Mouse (Mus musculus) heart, embryonic 10.5 days (tissue): ENCODE data around the gene Ceacam1. TPM values are rescaled to one million over a fixed set of nuclear protein-coding genes. Genes with fewer than 3 reads are reported as not detected.
"Not testable (repeated sequence)": the region's sequence is repeated elsewhere in the genome, so short reads cannot be mapped to it uniquely, and the experiment has no call there.

Source experiments
- DNase-seq: peaks from one replicate; pipeline ENCODE4 v3.0.0-alpha.2; 2017; ENCODE audit warnings: low spot score
- H3K27ac ChIP-seq: fragments of 300-500 bp; sonication (generic); 2 replicates; pipeline ENCODE4 v1.5.1; 2016; ENCODE audit warnings: mild to moderate bottlenecking
- H3K27me3 ChIP-seq: fragments of 300-500 bp; sonication (generic); 2 replicates; pipeline ENCODE4 v1.6.1; 2016; ENCODE audit warnings: mild to moderate bottlenecking; ENCODE audit not compliant: poor library complexity, insufficient read depth, severe bottlenecking
- H3K36me3 ChIP-seq: fragments of 300-500 bp; sonication (generic); 2 replicates; pipeline ENCODE4 v1.6.1; 2016; ENCODE audit warnings: mild to moderate bottlenecking, moderate library complexity
- H3K4me1 ChIP-seq: fragments of 300-500 bp; sonication (generic); 2 replicates; pipeline ENCODE4 v1.6.1; 2016; ENCODE audit warnings: mild to moderate bottlenecking
- H3K4me3 ChIP-seq: fragments of 300-500 bp; sonication (generic); 2 replicates; pipeline ENCODE4 v1.5.1; 2016; ENCODE audit warnings: mild to moderate bottlenecking, moderate library complexity
- H3K9me3 ChIP-seq: fragments of 300-500 bp; sonication (generic); 2 replicates; pipeline ENCODE4 v1.6.1; 2016; ENCODE audit warnings: mild to moderate bottlenecking, moderate library complexity
- WGBS: fragments of 180-500 bp; shearing (Covaris S2); methylation state at CpG from one replicate; pipeline ENCODE4 v1.1.7; 2016; 5-methylcytosine and 5-hydroxymethylcytosine counted together
- polyA plus RNA-seq: library from polyadenylated mRNA; unstranded; fragments of >200 nt; fragmentation: Nextera tagmentation; extraction: Ambion mirVana; gene quantifications from 2 replicates; pipeline ENCODE4 v1.2.1, GENCODE M21; 2016

The Ceacam1 gene
- 1.3 and 1.6 TPM in 2 replicates for polyA plus RNA-seq

DNA sequence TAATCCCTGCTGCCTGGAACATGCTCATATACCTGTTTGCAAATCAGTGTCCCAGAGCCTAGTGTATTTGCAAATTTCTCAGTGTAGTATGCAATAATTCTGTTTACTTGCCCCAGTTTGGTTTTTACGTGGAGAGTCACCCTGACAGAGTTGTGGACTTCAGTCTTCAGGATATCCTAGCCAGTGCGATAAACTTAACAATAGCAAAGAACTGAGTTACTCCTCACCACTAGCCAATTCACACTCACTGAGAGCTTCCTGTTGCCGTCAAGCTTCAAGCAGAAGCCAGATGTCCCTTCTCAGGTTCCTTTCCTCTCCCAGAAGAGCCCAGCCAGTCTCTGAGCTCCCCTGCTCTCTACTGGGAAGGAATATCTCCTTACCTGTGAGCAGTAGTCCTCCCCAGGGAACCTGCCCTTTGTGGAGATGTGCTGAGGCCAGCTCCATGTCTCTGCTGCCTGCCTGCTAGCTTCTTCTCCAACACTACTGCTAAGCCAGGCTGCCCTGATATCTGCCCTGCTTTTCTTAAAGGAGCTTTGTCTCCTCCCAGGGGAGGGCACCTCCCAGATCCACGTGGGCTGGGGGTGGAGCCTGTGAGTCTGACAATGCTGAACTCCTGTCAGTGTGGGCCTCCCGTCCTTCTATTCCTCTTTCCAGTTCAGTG is at the start of gene Ceacam1:
Gene Ceacam1 (minus strand): TSS at position 513 of the 661 bp plus-strand sequence.
- not testable (repeated sequence) for H3K27ac ChIP-seq, DNase-seq, H3K4me3 ChIP-seq, H3K9me3 ChIP-seq, H3K27me3 ChIP-seq, H3K36me3 ChIP-seq, H3K4me1 ChIP-seq
- 19% methylated on average over 5 of the region's 5 CpGs for WGBS

DNA sequence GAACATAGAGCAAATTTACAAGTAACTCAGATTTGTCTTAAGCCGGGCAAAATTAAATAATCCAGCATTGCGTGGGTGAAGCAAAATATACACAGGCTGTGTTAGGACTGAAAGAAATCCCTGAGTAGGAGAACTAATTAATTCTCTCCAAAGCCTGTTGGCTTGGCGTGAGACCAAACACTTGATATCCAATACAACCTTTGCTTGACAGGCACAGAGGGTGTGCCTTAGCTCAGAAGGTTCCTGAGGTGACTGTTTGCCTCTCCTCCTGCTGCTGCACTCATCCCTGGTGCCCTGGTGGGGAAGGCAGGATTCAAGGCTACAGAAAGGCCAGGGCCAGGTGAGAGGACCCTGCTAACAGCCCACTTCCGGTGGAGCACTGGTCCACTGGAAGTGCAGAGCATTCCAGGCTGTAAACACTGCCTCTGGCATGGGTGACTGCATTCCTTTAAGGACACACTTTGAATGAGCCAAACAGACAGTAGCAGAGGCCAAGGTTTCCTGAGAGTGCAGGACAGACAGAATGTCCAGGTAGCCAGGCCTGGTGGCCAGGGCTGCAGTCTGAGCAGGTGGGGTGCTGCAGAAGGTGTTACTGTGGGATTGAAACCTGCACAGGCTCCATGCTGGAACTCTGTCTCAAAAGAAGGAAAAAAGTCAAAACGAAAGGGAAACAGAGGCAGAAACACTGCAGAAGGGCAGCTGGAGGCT is 38.8 kb upstream of the Ceacam1 start:
- not testable (repeated sequence) for DNase-seq, H3K4me3 ChIP-seq, H3K4me1 ChIP-seq, H3K27ac ChIP-seq, H3K27me3 ChIP-seq, H3K36me3 ChIP-seq, H3K9me3 ChIP-seq
- 91% methylated on average over 3 of the region's 5 CpGs for WGBS

DNA sequence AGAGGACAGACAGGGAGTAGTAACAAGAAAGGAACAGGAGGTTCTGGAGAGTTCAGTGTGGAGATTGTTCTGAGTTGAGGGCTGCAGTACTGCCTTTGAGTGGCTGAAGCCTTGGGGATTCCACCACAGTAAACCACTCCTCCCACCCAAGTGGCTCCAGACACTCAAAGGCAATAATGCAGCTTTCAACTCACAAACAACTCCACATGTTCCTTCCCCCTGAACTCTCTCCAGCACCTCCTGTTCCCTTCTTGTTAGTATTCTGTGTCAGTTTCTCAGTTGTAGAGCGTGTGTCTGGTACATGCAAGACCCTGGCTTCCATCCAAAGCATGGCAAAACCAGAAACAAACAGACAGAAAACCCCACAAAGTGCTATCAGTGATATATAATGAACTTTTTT is 38.3 kb upstream of the Ceacam1 start:
- H3K27me3 ChIP-seq, DNase-seq: not testable (repeated sequence)
- 78% methylated on average over 1 of the region's 1 CpGs for WGBS

DNA sequence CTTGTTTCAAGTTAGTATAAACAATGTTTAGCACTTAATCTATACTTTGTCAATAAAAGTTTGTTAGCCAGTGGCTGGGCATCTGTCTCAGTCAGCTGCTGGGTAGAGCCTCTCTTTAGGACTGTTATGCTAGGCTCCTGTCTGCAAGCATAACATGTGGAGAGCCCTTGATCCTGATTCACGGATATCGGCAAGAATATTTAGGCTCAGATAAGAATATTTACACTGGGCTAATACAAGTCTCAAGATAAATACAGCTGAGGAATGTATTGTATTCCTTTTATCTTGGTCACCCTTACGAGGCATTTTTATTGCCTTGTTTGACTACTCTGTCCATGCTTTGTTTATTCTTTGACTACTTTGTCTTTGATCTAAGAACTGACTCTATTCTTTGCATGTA is 32.5 kb upstream of the Ceacam1 start:
- Histone ChIP-seq H3K27me3 (no peaks in the 10 kb centered on the region), H3K36me3 (no peaks in the 10 kb centered on the region), H3K4me3 (no peak overlapping the region), H3K9me3 (no peaks in the 10 kb centered on the region), H3K4me1 (no peaks in the 10 kb centered on the region), H3K27ac (no peak overlapping the region)
- WGBS: 32% methylated on average over 3 of the region's 3 CpGs
- no peak for DNase-seq

More for the DNA sequence above, 38.3 kb upstream of the Ceacam1 start:
- H3K9me3 ChIP-seq, H3K4me1 ChIP-seq, H3K36me3 ChIP-seq, H3K27ac ChIP-seq, H3K4me3 ChIP-seq: not testable (repeated sequence)

DNA sequence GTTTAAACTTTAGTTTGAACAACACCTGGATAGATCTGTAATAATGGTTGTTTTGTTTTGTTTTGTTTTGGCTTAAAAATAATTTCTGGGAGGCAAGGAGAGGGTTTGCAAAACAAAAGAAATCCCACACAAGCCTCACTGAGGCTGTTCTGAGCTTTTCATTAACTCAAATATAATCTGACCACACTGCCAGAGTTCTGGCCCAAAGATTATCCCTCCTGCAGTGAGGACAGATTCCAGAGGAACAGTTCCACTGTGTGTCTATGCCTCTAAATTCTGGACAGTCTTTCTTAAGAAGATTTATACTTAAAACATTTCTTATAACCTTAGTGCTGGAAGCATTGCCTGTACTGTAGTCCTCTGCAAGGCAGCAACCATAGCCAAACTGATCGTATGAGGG is 17.2 kb upstream of the Ceacam1 start:
- Histone ChIP-seq H3K4me1 (no peaks in the 10 kb centered on the region), H3K27me3 (no peaks in the 10 kb centered on the region), H3K27ac (no peak overlapping the region), H3K4me3 (no peak overlapping the region), H3K36me3 (no peaks in the 10 kb centered on the region), H3K9me3 (no peaks in the 10 kb centered on the region)
- DNase-seq: no peak
- 74% methylated on average over 1 of the region's 1 CpGs for WGBS

DNA sequence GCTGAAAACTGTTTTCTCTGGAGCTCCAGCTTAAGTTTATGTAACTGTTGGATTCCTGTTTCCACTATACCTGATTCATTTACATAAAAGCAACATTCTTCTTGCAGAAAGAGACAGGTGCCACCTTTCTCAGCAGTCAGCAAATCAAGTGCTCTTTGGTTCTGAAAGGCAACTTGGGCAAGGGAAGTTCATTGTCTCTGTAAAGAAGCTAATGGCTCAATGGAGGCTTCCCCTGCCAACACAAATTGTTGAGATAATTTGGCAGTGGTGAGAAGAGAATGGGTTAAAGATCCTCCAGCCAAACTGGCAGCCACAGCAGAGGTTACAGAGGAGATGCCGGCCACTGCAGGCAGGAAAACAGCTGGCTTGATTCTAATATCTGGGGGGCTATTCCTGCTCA is 13.3 kb upstream of the Ceacam1 start:
- H3K4me3 ChIP-seq, H3K36me3 ChIP-seq, H3K27me3 ChIP-seq, H3K4me1 ChIP-seq, H3K27ac ChIP-seq, DNase-seq, H3K9me3 ChIP-seq: not testable (repeated sequence)
- no CpG with 5 or more reads among the region's 1 CpGs for WGBS

DNA sequence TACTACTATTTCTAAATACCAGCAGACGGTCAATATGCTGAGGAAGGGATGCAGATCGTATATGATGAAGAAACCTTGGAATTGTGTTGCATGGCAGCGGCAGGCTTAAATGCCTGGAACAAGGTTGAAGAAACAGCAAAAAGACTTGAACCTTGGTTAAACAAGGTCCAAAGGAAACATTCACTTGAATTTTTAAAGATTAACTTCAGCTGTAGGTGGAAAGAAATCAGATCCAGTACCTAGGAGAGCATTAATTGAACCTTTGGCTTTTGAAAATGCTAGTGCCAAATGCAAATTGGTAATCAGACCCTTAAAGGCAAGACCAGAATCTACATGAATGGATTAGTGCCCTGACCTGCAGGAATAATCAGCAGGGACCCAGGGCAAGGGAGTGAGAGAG is 12.0 kb upstream of the Ceacam1 start:
- H3K4me1 ChIP-seq, DNase-seq, H3K4me3 ChIP-seq, H3K36me3 ChIP-seq, H3K27me3 ChIP-seq, H3K27ac ChIP-seq, H3K9me3 ChIP-seq: not testable (repeated sequence)
- WGBS: 84% methylated on average over 3 of the region's 3 CpGs

DNA sequence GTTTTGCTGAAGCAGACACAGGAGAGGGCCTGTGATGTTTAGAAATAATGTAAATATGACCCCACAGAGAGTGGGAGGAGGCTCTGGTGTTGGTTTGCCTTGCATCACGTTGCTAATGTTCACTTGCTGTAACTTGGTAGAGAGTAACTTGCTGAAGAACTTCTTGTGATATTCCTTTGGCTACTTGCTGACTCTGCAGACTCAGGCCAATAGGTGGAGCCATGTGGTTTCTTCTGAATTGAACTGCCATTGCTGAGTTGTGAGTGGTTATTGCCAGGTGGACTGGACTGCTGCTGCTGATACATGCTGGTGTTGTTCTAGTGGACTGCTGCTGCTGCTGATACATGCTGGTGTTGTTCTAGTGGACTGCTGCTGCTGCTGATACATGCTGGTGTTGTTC is 8.8 kb upstream of the Ceacam1 start:
- no peak for DNase-seq
- Histone ChIP-seq H3K27ac (no peak overlapping the region), H3K9me3 (no peaks in the 10 kb centered on the region), H3K4me3 (no peak overlapping the region), H3K27me3 (no peaks in the 10 kb centered on the region), H3K4me1 (no peaks in the 10 kb centered on the region), H3K36me3 (no peaks in the 10 kb centered on the region)
- WGBS: 18% methylated on average over 1 of the region's 1 CpGs

DNA sequence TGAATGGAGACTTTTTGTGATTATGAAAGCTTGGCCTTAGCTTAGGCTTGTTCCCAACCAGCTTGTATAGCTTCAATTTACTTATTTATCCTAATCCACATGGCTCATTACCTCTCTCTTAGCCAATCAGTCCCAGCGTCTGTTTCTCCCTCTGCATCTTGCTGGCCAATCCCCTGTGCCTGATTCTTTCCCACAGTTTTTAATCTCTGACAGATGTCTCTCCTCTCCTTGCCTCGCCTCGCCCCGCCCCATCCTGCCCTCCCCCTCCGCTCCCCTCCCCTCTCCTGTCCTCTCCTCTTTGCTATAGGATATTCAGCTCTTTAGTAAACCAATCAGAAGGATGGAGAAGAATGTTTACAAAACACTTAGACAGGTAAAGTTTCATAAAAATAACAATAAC is 7.7 kb upstream of the Ceacam1 start:
- DNase-seq: no peak
- Histone ChIP-seq H3K27ac (no peak overlapping the region), H3K36me3 (no peaks in the 10 kb centered on the region), H3K4me1 (no peaks in the 10 kb centered on the region), H3K4me3 (no peak overlapping the region), H3K9me3 (no peaks in the 10 kb centered on the region), H3K27me3 (no peaks in the 10 kb centered on the region)
- 66% methylated on average over 5 of the region's 5 CpGs for WGBS

DNA sequence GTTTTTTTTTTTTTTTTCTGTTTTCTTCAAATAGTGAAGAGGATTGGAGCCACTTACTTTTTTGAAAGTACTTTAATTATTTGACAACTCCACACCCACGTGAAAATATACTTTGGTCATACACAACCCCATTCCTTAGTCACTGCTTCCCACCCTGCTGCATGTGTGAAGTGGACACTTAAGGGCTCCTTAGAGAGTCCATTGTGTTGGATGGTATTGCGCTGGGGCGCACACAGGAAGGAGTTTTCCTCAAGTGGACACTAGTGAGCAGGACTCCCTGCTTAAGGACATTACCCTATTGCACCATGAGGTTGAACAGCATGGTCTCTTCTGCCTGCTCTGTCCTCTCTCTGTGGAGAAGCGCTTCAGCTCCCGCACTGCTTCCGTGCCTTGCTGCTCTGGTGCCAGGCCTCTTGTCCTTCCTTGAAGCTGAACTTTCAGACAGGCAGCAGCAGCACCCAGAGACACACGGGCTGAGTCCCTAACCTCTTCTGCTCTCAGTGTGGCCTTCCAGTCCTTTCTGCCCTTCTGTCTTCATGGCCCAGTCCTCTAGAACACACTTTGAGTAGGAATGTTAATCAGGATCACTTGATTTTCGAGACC is 5.8 kb upstream of the Ceacam1 start:
- H3K27me3 ChIP-seq: no peaks in the 10 kb centered on the region
- H3K27ac ChIP-seq: no peak overlapping the region
- no peaks in the 10 kb centered on the region for H3K4me1 ChIP-seq
- no peak for DNase-seq
- no peaks in the 10 kb centered on the region for H3K36me3 ChIP-seq
- no peak overlapping the region for H3K4me3 ChIP-seq
- H3K9me3 ChIP-seq: no peaks in the 10 kb centered on the region
- WGBS: 75% methylated on average over 8 of the region's 8 CpGs

DNA sequence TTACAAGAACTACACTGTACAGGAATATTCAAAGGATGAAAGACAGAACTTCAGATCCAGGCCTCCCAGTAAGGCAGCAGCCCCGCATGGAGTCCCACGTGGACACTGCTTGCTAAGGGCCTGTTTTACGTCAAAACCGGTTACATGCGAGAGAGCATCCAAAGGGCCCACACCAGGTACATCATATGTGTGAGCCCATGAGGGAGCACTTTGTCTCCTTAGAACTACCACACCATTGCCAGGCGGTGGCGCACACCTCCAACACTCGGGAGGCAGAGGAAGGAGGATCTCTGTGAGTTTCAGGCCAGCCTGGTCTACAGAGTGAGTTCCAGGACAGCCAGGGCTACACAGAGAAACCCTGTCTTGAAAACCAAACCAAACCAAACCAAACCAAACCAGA is 3.4 kb upstream of the Ceacam1 start:
- not testable (repeated sequence) for H3K27me3 ChIP-seq, H3K4me3 ChIP-seq, H3K36me3 ChIP-seq, DNase-seq, H3K9me3 ChIP-seq, H3K4me1 ChIP-seq, H3K27ac ChIP-seq
- 54% methylated on average over 8 of the region's 8 CpGs for WGBS

DNA sequence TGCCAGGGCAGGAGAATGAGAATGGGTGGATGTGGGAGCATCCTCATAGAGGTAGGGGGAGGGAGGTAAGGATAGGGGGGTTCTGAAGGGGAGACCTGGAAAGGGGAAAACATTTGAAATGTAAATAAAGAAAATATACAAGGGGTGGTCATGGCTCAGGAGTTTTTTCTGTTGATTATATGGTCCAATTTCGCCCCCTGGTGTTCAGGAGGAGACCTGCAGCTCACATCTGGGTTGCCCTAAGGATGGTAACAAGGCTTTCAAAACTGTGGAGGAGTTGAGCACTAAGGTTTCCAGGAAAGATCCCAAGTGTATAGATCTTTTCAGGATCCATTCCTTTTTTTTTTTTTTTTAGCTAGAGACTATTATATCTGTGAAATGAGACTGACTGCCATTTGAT is 2.0 kb upstream of the Ceacam1 start:
- Histone ChIP-seq H3K27ac (no peak overlapping the region), H3K27me3 (no peaks in the 10 kb centered on the region), H3K9me3 (no peaks in the 10 kb centered on the region), H3K4me1 (0 out of 2 replicates have a peak, but pooled peaks cover 4% of the 10 kb centered on the region), H3K36me3 (no peaks in the 10 kb centered on the region), H3K4me3 (no peak overlapping the region)
- 0% methylated on average over 1 of the region's 1 CpGs for WGBS
- DNase-seq: no peak

DNA sequence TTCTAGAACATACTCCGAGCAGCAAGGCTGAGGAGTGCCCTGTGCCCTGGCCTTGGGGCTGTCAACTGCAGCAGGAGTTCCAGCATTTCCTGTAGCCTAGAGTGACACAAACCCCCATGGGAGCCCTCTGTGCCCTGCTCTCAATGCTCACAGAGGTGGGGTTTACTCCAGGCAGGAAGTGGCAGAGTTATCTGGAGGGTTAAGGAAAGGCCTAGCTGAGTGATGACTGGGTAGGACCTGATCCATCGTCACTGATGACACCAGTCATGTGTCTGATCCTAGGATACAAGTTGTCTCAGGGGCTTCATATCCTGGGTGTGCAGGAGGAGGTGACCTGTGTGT is 320 bp upstream of the Ceacam1 start:
- H3K27me3 ChIP-seq, H3K9me3 ChIP-seq, DNase-seq, H3K4me1 ChIP-seq, H3K36me3 ChIP-seq, H3K4me3 ChIP-seq, H3K27ac ChIP-seq: not testable (repeated sequence)
- WGBS: 58% methylated on average over 2 of the region's 2 CpGs
